Mouse (Mus musculus): Measurements from ENCODE around the gene Wdr91. TPM values are rescaled to one million over a fixed set of nuclear protein-coding genes. Genes with fewer than 3 reads are reported as not detected.

The Wdr91 gene
- polyA plus RNA-seq (2012; rRNA removed): 5.1 and 5.8 TPM in 2 replicates

DNA sequence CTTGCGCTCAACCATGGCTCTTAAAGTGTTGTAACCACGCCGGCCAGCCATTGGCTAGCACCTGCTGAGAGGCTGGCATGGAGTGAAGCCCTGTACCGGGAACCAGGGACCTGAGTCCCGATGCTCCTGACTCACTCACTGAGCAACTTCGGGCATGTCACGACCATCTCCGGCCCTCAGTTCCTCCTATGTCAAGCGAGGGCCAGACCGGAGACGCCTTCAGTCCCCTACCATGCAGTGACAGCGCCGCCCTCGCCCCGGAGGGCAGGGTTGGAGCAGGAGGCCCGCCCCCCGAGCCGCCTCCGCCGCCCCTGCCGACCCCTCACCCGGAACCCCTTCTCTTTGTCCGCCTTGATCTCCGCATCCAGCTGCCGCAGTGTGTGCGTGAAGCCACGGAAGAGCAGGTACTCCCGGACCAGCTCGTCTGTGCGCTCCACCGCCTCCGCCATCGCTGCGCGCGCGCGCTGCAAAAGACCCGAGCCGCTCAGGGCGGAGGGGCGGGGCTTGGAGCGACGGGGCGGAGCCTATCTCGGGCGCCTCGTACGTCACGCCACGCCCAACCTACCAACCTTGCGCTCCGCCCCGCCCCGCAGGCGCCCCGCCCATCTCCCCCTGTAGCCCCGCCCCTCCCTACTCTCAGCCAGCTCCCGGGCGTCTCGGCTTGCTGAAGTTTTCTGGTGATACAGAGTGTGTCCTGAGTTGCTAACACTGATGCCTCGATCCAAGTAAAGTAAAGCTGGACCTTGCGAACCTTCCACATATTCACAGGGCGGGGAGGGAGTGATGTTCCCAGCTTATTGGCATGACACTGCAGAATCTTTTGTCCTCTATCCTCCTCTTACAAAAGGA is at the start of gene Wdr91:
TSS of gene Wdr91 (minus strand) at position 506 of the 849 bp plus-strand sequence.

DNA sequence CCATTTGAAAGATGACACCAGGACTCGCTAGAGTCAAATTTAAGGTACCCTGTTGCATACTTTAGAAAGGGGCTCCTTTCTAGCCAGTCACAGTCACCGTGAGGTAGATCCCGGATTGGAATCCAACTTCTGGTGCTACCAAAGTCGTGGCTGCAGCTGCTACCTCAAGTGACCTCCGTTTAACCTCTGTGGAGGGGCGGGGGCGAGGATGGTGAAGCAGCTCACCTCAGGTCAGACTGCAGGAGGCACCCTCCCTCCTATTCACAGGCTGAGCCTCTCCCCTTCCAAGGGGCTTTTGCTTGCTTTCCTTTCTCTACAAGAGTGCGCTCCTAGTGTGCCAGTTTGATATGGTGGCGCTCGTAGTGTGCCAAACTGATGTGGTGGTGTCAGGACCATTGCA is 9.3 kb upstream of the Wdr91 start, which contains the start of gene Stra8:
TSS of gene Stra8 (plus strand) at position 208 of the 400 bp plus-strand sequence.

DNA sequence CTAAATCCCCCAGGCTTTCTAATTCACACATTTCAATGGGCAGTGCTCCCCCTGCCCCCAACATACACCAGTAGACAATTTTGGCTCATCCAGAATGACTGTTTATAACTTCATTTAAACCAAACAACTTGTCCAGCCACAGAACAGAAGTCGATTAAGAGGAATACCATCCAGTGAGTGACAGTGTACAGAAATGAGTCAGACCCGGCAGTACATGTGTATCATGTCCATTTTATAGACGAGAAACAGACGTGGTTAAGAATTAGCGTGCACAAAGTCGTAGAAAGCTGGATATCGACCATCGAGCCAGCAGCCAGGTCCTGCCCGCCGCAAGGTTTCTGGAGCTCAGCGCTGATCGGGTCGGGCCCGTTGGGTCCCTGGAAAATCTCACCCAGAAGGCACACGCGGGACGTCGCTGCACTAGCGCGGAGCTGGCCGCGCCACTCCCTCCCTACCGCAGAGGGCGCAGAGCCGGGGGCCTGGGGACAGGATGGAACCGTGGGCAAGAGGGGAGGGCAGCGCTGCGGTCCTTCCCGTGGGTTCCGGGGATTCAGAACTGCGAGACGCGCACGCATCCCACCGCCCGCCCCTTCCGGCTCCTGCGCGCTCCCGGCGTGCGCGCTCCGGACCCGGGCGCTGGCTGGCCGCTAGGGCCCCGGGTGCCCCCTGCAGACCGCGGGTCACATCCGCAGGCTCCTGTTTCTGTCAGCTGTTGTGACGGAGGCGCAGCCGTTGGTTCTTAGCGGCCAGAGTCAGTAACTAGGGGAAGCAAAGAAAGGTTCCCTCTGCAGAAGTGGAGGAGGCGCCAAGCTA is 33.0 kb downstream of the Wdr91 start, which contains the start of gene Cyren:
TSS of gene Cyren (minus strand) at position 552 of the 813 bp plus-strand sequence.

DNA sequence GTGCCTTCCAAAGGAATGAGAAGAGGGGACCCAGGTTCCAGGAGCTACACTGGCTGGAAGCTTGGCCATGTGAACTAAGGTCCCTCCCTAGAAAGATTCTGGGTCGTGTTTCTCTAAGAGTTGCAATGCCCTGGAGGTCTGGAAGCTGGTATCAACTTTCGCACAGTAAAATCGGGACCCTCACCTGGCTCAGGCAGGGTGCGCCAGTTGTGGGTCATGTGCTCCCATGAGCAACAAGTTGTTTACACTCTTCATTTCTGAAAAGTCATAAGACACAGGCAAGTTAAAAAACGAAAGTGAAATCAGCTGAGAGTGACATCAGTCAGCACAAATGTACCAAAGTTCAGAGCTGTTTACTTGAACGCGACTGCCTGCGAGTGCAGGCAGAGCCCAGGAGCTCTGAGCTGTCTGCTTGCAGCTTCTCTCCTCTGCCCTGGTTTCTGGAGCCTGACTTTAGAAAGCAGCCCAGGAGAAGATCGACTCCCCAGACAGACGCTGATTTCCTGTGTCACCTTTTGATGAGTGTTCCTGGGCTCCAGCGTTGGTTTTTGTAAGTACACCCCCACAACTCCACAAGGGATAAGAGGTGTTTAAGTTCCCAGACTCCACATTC is 47.8 kb downstream of the Wdr91 start, which contains the start of gene Tmem140:
TSS of gene Tmem140 (plus strand) at position 356 of the 613 bp plus-strand sequence.

Other genes with a start within 250 kb of the Wdr91 start
- gene Agbl3, start 130.4 kb downstream of the Wdr91 start, polyA plus RNA-seq (2012; rRNA removed): 0.28 and 0.98 TPM in 2 replicates
- gene Tmem140, start 47.7 kb downstream of the Wdr91 start, polyA plus RNA-seq (2012; rRNA removed): 5.8 and 6.6 TPM in 2 replicates
- 2.3 and 3.5 TPM in 2 replicates for gene Cyren, start 32.8 kb downstream of the Wdr91 start, polyA plus RNA-seq (2012; rRNA removed)
- not detected in 2 replicates for gene Stra8, start 9.3 kb upstream of the Wdr91 start, polyA plus RNA-seq (2012; rRNA removed)
- gene Slc23a4, start 77.5 kb upstream of the Wdr91 start, polyA plus RNA-seq (2012; rRNA removed): 1.1 and 3.4 TPM in 2 replicates
- gene Cnot4, start 222.8 kb upstream of the Wdr91 start, polyA plus RNA-seq (2012; rRNA removed): 1.6 and 2.3 TPM in 2 replicates